In the genomic region with DNA sequence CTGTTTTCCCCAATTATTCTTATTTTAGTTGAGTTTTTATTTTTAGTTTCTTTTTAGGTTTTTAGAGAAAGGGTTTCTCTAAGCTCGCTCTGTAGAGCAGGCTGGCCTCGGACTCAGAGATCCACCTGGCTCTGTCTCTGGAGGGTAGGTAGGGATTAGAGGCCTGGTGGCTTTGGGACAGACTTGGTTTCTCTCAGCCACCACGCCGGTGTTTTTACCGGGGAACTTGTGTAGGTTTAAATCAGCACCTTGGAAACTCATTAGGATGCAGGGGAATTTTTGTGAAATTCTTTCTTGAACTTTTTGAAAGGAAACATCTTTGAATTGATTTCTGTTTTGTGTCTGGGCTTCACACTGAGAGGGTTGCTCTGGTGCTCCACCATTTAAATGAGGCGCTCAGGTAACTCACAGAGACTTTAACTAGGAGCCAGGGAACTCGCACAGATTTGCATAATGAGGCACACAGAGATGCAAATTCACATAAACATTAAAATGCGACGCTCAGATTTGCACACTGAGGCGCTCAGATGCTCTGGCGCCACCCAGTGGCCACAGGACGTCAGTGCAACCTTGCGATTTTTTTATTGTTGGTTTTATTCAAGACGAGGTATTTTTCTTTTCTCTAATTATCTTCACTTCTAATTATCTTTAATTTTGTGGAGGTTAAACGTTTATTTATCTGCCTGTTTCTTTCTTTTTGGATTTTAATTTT, we compare ENCODE assay signal across 8 mouse cellular contexts. TPM values are rescaled to one million over a fixed set of nuclear protein-coding genes. Genes with fewer than 3 reads are reported as not detected.
A peak's percentile ranks its signal among the peaks of the same experiment; 100 is the strongest.
DNase-seq lines count a peak whose midpoint lies in the region; ATAC-seq and TF ChIP-seq lines count a peak whose summit lies in the region.
"Not testable (repeated sequence)": the region's sequence is repeated elsewhere in the genome, so short reads cannot be mapped to it uniquely, and the experiment has no call there.

No protein-coding gene starts in this region.

- not testable (repeated sequence) for H3K4me3 ChIP-seq in embryonic facial prominence, embryonic 14.5 days (ENCODE audit: low read depth, low read length); small intestine, adult 2 months (ENCODE audit: low read depth, low read length)

- H3K9ac ChIP-seq in embryonic facial prominence, embryonic 14.5 days (ENCODE audit: low read depth, low read length), result not testable (repeated sequence)

- ATAC-seq in cerebellum, adult (ENCODE audit: insufficient number of reproducible peaks, low FRiP score, low TSS enrichment), result 0 out of 2 replicates have a peak, but pooled peaks have one; percentile 10
- not testable (repeated sequence) for ATAC-seq in embryonic facial prominence, embryonic 14.5 days (ENCODE audit: low read depth)
- ATAC-seq in megakaryocyte-erythroid progenitor cell, adult 5-6 weeks (replicated peaks; ENCODE audit: low FRiP score, low TSS enrichment, poor library complexity, severe bottlenecking), result 0 out of 2 replicates have a peak, but pooled peaks have one; percentile 4

- peaks cover 24% of the 10 kb centered on the region for H3K9me3 ChIP-seq in embryonic facial prominence, embryonic 14.5 days (ENCODE audit: control insufficient read depth, low read length)

- TF ChIP-seq CTCF in small intestine, adult 2 months (IDR thresholded peaks at IDR 0.05; ENCODE audit: extremely low read depth, insufficient read length, insufficient replicate concordance, low read depth, low read length), result peak; percentile 64; the same call in 1 of the 2 replicates

- 55% methylated on average over 15 of the region's 15 CpGs for WGBS in embryonic facial prominence, embryonic 14.5 days
- WGBS in small intestine, adult 2 months, result 57% methylated on average over 15 of the region's 15 CpGs

- not testable (repeated sequence) for TF ChIP-seq POLR2A in small intestine, adult 2 months (IDR thresholded peaks at IDR 0.05; ENCODE audit: low read depth, low read length)

- H3K36me3 ChIP-seq in embryonic facial prominence, embryonic 14.5 days (ENCODE audit: control insufficient read depth, insufficient read depth, low read length), result peaks cover 46% of the 10 kb centered on the region
- peaks cover 29% of the 10 kb centered on the region for H3K36me3 ChIP-seq in small intestine, adult 2 months (ENCODE audit: control insufficient read depth, insufficient read depth, low read length)

- H3K4me2 ChIP-seq in embryonic facial prominence, embryonic 14.5 days (ENCODE audit: low read depth, low read length), result not testable (repeated sequence)

- H3K27ac ChIP-seq in embryonic facial prominence, embryonic 14.5 days (replicated peaks; ENCODE audit: low read depth, low read length); small intestine, adult 2 months (ENCODE audit: insufficient read depth, low read depth, low read length): not testable (repeated sequence)

- not testable (repeated sequence) for H3K27me3 ChIP-seq in embryonic facial prominence, embryonic 14.5 days (replicated peaks; ENCODE audit: control insufficient read depth, insufficient read depth, low read length); small intestine, adult 2 months (ENCODE audit: control insufficient read depth, insufficient read depth, low read length)

- H3K4me1 ChIP-seq in embryonic facial prominence, embryonic 14.5 days (ENCODE audit: control insufficient read depth, insufficient read depth, low read length); small intestine, adult 2 months (ENCODE audit: control insufficient read depth, insufficient read depth, insufficient read length, low read length): not testable (repeated sequence)

- DNase-seq in ES-CJ7 (ENCODE audit: low read depth, low spot score), result peak; percentile 98
- DNase-seq in embryonic facial prominence, embryonic 14.5 days (ENCODE audit: low spot score), result peak; percentile 74
- peak; percentile 75 for DNase-seq in heart, postnatal 4 days
- peak; percentile 72 for DNase-seq in layer of hippocampus, adult 9-11 months
- DNase-seq in urinary bladder, postnatal 25 days (ENCODE audit: low spot score), result peak; percentile 59

RNA-seq across cellular contexts. Expression of gene Gm21887, which starts 12.4 kb away (rescaled TPM):
- 128 and 129 TPM in 2 replicates for polyA plus RNA-seq in embryonic facial prominence, embryonic 14.5 days (2014; fragmentation: Nextera tagmentation; extraction: Ambion mirVana)
- total RNA-seq in heart, postnatal 4 days (2021), result 100 to 1,000 TPM in 1 of 2 experiments, 10 to 100 TPM in 1; 99.1 to 109 TPM
- 80.7 and 142 TPM in 2 replicates for total RNA-seq in megakaryocyte-erythroid progenitor cell, adult 5-6 weeks (2014; fragmentation: Nextera tagmentation)
- total RNA-seq in megakaryocyte-erythroid progenitor cell, adult 5-6 weeks (2017), result 87.0 and 105 TPM in 2 replicates
- 9.0 and 759 TPM in 2 replicates for polyA plus RNA-seq in small intestine, adult 2 months (2012; rRNA removed)
